Mouse (Mus musculus) intestine, embryonic 15.5 days (tissue): ENCODE data around the gene Snd1. TPM values are rescaled to one million over a fixed set of nuclear protein-coding genes. Genes with fewer than 3 reads are reported as not detected.

Source experiments
- ATAC-seq: fragments of 200-750 bp; cut with Nextera tagmentation; 2 replicates; pipeline ENCODE4 v1.8.0; 2017; ENCODE audit warnings: moderate TSS enrichment, moderate library complexity
- H3K27ac ChIP-seq: fragments of 300-500 bp; sonication (generic); 2 replicates; pipeline ENCODE4 v1.5.1; 2015; ENCODE audit warnings: mild to moderate bottlenecking, inconsistent platforms
- H3K27me3 ChIP-seq: fragments of 300-500 bp; sonication (generic); replicated peaks from 2 replicates; pipeline ENCODE4 v1.6.1; 2015; ENCODE audit warnings: inconsistent platforms
- H3K36me3 ChIP-seq: fragments of 300-500 bp; sonication (generic); 2 replicates; pipeline ENCODE4 v1.6.1; 2015; ENCODE audit warnings: inconsistent platforms
- H3K4me1 ChIP-seq: fragments of 300-500 bp; sonication (generic); replicated peaks from 2 replicates; pipeline ENCODE4 v1.6.1; 2015; ENCODE audit warnings: inconsistent platforms
- H3K4me2 ChIP-seq: fragments of 300-500 bp; sonication (generic); replicated peaks from 2 replicates; pipeline ENCODE4 v1.6.1; 2015; ENCODE audit warnings: mild to moderate bottlenecking, inconsistent platforms
- H3K4me3 ChIP-seq: fragments of 300-500 bp; sonication (generic); replicated peaks from 2 replicates; pipeline ENCODE4 v1.5.1; 2015; ENCODE audit warnings: inconsistent platforms
- H3K9ac ChIP-seq: fragments of 300-500 bp; sonication (generic); 2 replicates; pipeline ENCODE4 v1.6.1; 2015; ENCODE audit warnings: inconsistent platforms
- H3K9me3 ChIP-seq: fragments of 300-500 bp; sonication (generic); 2 replicates; pipeline ENCODE4 v1.6.1; 2016; ENCODE audit warnings: inconsistent platforms
- WGBS: fragments of 180-500 bp; shearing (Covaris S2); methylation state at CpG from one replicate; pipeline ENCODE4 v1.1.7; 2015; 5-methylcytosine and 5-hydroxymethylcytosine counted together
- polyA plus RNA-seq: library from polyadenylated mRNA; unstranded; fragments of >200 nt; fragmentation: Nextera tagmentation; extraction: Ambion mirVana; gene quantifications from 2 replicates; pipeline ENCODE4 v1.2.1, GENCODE M21; 2015

Gene Snd1
- polyA plus RNA-seq, 1 experiment from 2014 or later: 128 TPM

GRCm38 (mm10) chr6:28669251-28669650, 194.3 kb downstream of the Snd1 start:
- Histone ChIP-seq H3K4me3 (no peak overlapping the region), H3K27me3 (no peaks in the 10 kb centered on the region), H3K27ac (no peak overlapping the region), H3K9ac (no peak overlapping the region), H3K36me3 (no peaks in the 10 kb centered on the region), H3K4me1 (no peaks in the 10 kb centered on the region), H3K4me2 (no peak overlapping the region), H3K9me3 (no peaks in the 10 kb centered on the region)
- WGBS: 94% methylated on average over 5 of the region's 5 CpGs
- ATAC-seq: no peak

GRCm38 (mm10) chr6:28672388-28672787, 197.4 kb downstream of the Snd1 start:
- H3K27me3 ChIP-seq: no peaks in the 10 kb centered on the region
- H3K4me3 ChIP-seq: no peak overlapping the region
- H3K4me1 ChIP-seq: no peaks in the 10 kb centered on the region
- no peak overlapping the region for H3K9ac ChIP-seq
- 89% methylated on average over 1 of the region's 1 CpGs for WGBS
- H3K9me3 ChIP-seq: no peaks in the 10 kb centered on the region
- ATAC-seq: no peak
- no peak overlapping the region for H3K27ac ChIP-seq
- no peaks in the 10 kb centered on the region for H3K36me3 ChIP-seq
- no peak overlapping the region for H3K4me2 ChIP-seq

DNA sequence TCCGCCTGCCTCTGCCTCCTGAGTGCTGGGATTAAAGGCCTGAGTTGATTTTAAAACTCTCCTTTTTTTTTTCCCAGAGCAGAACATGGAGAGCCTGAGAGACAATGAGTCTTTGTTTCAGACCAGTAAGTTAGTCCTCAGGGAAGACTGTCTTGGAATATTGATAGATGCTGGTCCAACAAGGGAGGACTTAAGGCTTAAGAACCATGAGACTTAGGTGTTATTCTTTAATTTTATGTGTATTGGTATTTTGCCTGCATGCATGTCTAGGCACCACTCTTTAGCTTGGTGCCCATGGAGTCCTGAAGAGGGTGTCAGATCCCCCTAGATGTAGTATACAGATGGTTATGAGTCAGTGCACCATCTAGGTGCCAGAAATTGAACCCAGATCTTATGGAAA, 199.7 kb downstream of the Snd1 start:
- H3K9ac ChIP-seq: no peak overlapping the region
- H3K36me3 ChIP-seq: no peaks in the 10 kb centered on the region
- 84% methylated on average over 1 of the region's 1 CpGs for WGBS
- no peaks in the 10 kb centered on the region for H3K27me3 ChIP-seq
- no peak overlapping the region for H3K4me2 ChIP-seq
- H3K4me1 ChIP-seq: no peaks in the 10 kb centered on the region
- no peaks in the 10 kb centered on the region for H3K9me3 ChIP-seq
- ATAC-seq: no peak
- no peak overlapping the region for H3K4me3 ChIP-seq
- H3K27ac ChIP-seq: no peak overlapping the region

- Histone ChIP-seq H3K36me3 (no peaks in the 10 kb centered on the region), H3K9me3 (no peaks in the 10 kb centered on the region), H3K27ac (no peak overlapping the region), H3K4me1 (no peaks in the 10 kb centered on the region), H3K4me2 (no peak overlapping the region), H3K9ac (no peak overlapping the region), H3K4me3 (no peak overlapping the region), H3K27me3 (no peaks in the 10 kb centered on the region)
- ATAC-seq: no peak
- 86% methylated on average over 1 of the region's 1 CpGs for WGBS
Measured at GRCm38 (mm10) chr6:28678896-28679295, 204.0 kb downstream of the Snd1 start.

GRCm38 (mm10) chr6:28680537-28680936, 205.6 kb downstream of the Snd1 start:
- Histone ChIP-seq H3K4me3 (no peak overlapping the region), H3K27me3 (no peaks in the 10 kb centered on the region), H3K27ac (no peak overlapping the region), H3K4me2 (no peak overlapping the region), H3K9ac (no peak overlapping the region), H3K9me3 (no peaks in the 10 kb centered on the region), H3K4me1 (no peaks in the 10 kb centered on the region), H3K36me3 (no peaks in the 10 kb centered on the region)
- 72% methylated on average over 4 of the region's 4 CpGs for WGBS
- no peak for ATAC-seq

DNA sequence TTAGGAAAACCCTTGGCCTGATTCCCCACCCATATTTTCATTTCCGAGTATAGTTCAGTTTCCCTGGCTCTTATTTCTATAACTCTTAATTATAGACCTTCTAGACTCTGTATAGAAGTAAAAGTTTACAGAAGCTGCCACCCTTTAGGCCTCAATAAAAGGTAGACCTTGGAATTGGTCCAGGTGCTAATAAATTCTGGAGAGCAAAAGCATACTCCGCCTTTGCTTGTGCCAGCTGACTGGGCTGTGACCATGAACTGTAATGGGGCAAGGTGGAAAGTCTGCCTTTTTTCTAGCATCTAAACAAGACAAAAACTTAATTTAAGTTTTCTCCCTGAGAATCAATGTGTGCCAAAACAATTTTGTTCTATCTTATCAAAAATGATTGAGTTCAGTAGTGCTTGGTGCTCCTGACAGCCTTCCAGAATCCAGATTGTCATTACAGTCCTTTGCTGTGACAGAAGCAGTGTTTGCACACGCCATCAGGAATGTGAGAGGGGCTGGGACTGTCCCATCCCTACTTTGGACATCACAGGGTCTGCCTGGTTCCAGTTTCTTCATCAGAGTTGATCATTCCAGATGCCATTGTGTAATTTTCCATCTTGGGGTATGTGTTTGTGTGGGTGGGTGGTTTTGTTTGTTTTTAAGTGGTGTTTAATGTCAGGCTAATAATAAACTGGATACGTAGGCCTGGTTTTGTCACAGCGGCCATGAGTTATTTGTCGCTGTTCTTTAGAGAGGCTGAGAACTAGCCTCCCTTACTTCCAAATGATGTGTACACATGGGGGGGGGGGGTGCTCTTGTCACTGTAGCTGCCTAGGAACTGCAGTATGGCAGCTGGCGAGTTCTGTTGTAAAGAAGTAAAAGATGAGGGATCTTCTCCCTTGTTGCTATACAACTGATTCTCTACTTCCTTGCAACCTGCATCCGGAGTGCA, 206.8 kb downstream of the Snd1 start:
- no peak overlapping the region for H3K4me2 ChIP-seq
- H3K4me3 ChIP-seq: no peak overlapping the region
- H3K9ac ChIP-seq: no peak overlapping the region
- H3K27ac ChIP-seq: no peak overlapping the region
- WGBS: 71% methylated on average over 8 of the region's 8 CpGs
- H3K27me3 ChIP-seq: no peaks in the 10 kb centered on the region
- H3K36me3 ChIP-seq: no peaks in the 10 kb centered on the region
- H3K4me1 ChIP-seq: no peaks in the 10 kb centered on the region
- peak; percentile 36; the same call in 1 of the 2 replicates for ATAC-seq
- H3K9me3 ChIP-seq: no peaks in the 10 kb centered on the region

DNA sequence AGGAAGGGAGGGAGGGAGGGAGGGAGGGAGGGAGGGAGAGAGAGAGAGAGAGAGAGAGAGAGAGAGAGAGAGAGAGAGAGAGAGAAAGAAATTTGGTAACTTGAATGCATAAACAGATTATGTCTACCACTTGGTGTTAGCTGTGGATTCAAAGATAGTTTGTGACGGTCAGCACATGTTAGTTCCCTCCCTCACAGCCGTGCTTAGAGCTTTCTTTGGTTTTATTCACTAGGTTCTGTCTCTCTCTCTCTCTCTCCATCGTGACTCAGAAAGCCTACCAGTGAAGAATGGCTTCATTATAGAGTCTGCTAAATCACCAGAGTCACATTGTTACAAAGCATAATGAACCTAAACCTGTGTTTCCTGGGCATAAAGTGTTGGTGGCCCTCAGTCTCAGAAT, 210.1 kb downstream of the Snd1 start:
- no peaks in the 10 kb centered on the region for H3K9me3 ChIP-seq
- no peaks in the 10 kb centered on the region for H3K4me1 ChIP-seq
- no peak for ATAC-seq
- no peaks in the 10 kb centered on the region for H3K36me3 ChIP-seq
- no peak overlapping the region for H3K9ac ChIP-seq
- WGBS: 65% methylated on average over 3 of the region's 3 CpGs
- no peaks in the 10 kb centered on the region for H3K27me3 ChIP-seq
- no peak overlapping the region for H3K27ac ChIP-seq
- no peak overlapping the region for H3K4me3 ChIP-seq
- H3K4me2 ChIP-seq: no peak overlapping the region

GRCm38 (mm10) chr6:28685745-28686144, 210.8 kb downstream of the Snd1 start:
- ATAC-seq: no peak
- no peaks in the 10 kb centered on the region for H3K4me1 ChIP-seq
- no peak overlapping the region for H3K4me3 ChIP-seq
- H3K36me3 ChIP-seq: no peaks in the 10 kb centered on the region
- 92% methylated on average over 5 of the region's 5 CpGs for WGBS
- H3K27me3 ChIP-seq: no peaks in the 10 kb centered on the region
- no peak overlapping the region for H3K9ac ChIP-seq
- H3K9me3 ChIP-seq: no peaks in the 10 kb centered on the region
- no peak overlapping the region for H3K27ac ChIP-seq
- H3K4me2 ChIP-seq: no peak overlapping the region

GRCm38 (mm10) chr6:28687776-28688175, 212.8 kb downstream of the Snd1 start:
- Histone ChIP-seq H3K4me2 (no peak overlapping the region), H3K36me3 (no peaks in the 10 kb centered on the region), H3K27ac (no peak overlapping the region), H3K4me1 (no peaks in the 10 kb centered on the region), H3K4me3 (no peak overlapping the region), H3K9ac (no peak overlapping the region), H3K27me3 (no peaks in the 10 kb centered on the region), H3K9me3 (no peaks in the 10 kb centered on the region)
- ATAC-seq: no peak
- 89% methylated on average over 5 of the region's 5 CpGs for WGBS

- H3K27me3 ChIP-seq: no peaks in the 10 kb centered on the region
- no peak overlapping the region for H3K4me3 ChIP-seq
- H3K9ac ChIP-seq: no peak overlapping the region
- no peak for ATAC-seq
- no peaks in the 10 kb centered on the region for H3K36me3 ChIP-seq
- H3K27ac ChIP-seq: no peak overlapping the region
- H3K4me2 ChIP-seq: no peak overlapping the region
- H3K4me1 ChIP-seq: no peaks in the 10 kb centered on the region
- H3K9me3 ChIP-seq: no peaks in the 10 kb centered on the region
Measured at GRCm38 (mm10) chr6:28692659-28693058, 217.7 kb downstream of the Snd1 start.

DNA sequence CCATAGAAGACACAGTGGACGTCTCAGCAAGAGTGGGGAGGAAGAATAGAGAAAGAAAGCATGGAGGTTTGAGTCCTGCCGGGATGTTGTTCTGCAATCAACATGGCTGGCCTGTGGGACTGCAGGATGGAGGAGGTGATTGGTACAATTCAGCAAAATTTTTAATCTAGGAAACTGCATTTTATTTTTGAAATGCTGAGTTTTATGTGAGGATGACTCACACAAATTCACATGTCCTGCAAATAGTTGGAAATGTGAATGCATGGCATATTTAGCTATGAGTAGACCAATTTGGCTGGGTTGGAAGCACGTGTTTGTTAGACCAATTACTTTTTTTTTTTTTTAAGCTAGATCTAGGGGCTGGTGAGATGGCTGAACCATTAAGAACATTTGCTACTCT, 222.3 kb downstream of the Snd1 start:
- no peak overlapping the region for H3K4me3 ChIP-seq
- ATAC-seq: no peak
- H3K9ac ChIP-seq: no peak overlapping the region
- WGBS: 94% methylated on average over 3 of the region's 3 CpGs
- no peaks in the 10 kb centered on the region for H3K27me3 ChIP-seq
- H3K9me3 ChIP-seq: no peaks in the 10 kb centered on the region
- H3K4me1 ChIP-seq: no peaks in the 10 kb centered on the region
- no peak overlapping the region for H3K27ac ChIP-seq
- H3K36me3 ChIP-seq: no peaks in the 10 kb centered on the region
- no peak overlapping the region for H3K4me2 ChIP-seq

GRCm38 (mm10) chr6:28704612-28705011, 229.7 kb downstream of the Snd1 start:
- H3K9me3 ChIP-seq: no peaks in the 10 kb centered on the region
- 0 out of 2 replicates have a peak, but pooled peaks have one; percentile 43 for ATAC-seq
- H3K9ac ChIP-seq: no peak overlapping the region
- 0 out of 2 replicates have a peak, but pooled peaks cover 4% of the 10 kb centered on the region for H3K36me3 ChIP-seq
- H3K4me1 ChIP-seq: peaks cover 13% of the 10 kb centered on the region
- 23% methylated on average over 6 of the region's 6 CpGs for WGBS
- H3K27me3 ChIP-seq: no peaks in the 10 kb centered on the region
- H3K4me3 ChIP-seq: no peak overlapping the region
- no peak overlapping the region for H3K4me2 ChIP-seq
- no peak overlapping the region for H3K27ac ChIP-seq
